Mouse (Mus musculus) liver, embryonic 14.5 days (tissue): ENCODE data around the gene Arhgap21.

Experiments used
- CTCF ChIP-seq: IDR thresholded peaks from 2 replicates; pipeline ENCODE4 v1.5.1; 2016; ENCODE audit warnings: antibody characterized with exemption, low read depth, control low read depth
- EP300 ChIP-seq: IDR thresholded peaks from 2 replicates; pipeline ENCODE4 v1.6.1; 2016; ENCODE audit warnings: antibody characterized with exemption, low read depth

- TF ChIP-seq CTCF (no peak), EP300 (no peak)
Measured at GRCm38 (mm10) chr2:20902981-20903645, 65.6 kb downstream of the Arhgap21 start.
